ENCODE assay signal across 16 mouse cellular contexts in the genomic region with DNA sequence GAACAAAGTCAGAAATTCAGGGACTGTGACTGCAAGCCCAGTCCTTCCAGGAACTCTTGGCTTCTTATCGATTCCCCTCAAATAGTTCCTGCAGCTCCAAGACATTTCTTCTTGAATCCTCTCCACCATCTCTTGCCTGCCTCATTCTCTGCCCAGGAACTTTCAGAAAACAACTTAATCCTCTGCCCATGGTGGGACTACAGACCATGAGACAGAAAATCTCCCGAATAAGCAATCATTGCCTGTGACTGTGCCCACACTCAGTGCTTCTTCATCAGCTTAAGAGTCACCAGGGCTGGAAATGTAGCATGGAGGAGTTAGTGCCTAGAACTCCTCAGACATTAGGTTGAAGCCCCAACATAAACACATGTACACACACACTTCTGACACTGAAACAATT.
"Had no signal": no experiment of that assay in that cellular context is flagged by ENCODE, and none has a peak within 500 bp of the region (broad histone marks: within the 10 kb centered on the region; RNA-seq: fewer than 3 reads in every experiment).

No protein-coding gene starts in this region.

- H3K36me3 ChIP-seq: neural tube, embryonic 13.5 days; neural tube, embryonic 15.5 days; stomach, embryonic 15.5 days had no signal

- H3K4me1 ChIP-seq: neural tube, embryonic 13.5 days; neural tube, embryonic 15.5 days; stomach, embryonic 15.5 days had no signal

- H3K9ac ChIP-seq: neural tube, embryonic 13.5 days; neural tube, embryonic 15.5 days; stomach, embryonic 15.5 days had no signal

- H3K4me3 ChIP-seq: neural tube, embryonic 13.5 days; neural tube, embryonic 15.5 days; stomach, embryonic 15.5 days had no signal

- DNase-seq: retina, postnatal 1 day; right cerebral cortex, adult 18-20 months; right cerebral cortex, postnatal 14 days; right cerebral cortex, postnatal 25 days; right cerebral cortex, postnatal 4 days; spleen, adult 18-20 months; thymus, adult 18-20 months; thymus, adult 2 months; thymus, postnatal 14 days; thymus, postnatal 25 days; thymus, postnatal 36 days; thymus, postnatal 4 days had no signal

- H3K4me2 ChIP-seq: neural tube, embryonic 13.5 days; neural tube, embryonic 15.5 days; stomach, embryonic 15.5 days had no signal

- H3K27me3 ChIP-seq: neural tube, embryonic 13.5 days; neural tube, embryonic 15.5 days; stomach, embryonic 15.5 days had no signal

- H3K27ac ChIP-seq: neural tube, embryonic 13.5 days; neural tube, embryonic 15.5 days; stomach, embryonic 15.5 days; stomach, postnatal 0 days had no signal

- H3K9me3 ChIP-seq: neural tube, embryonic 13.5 days; neural tube, embryonic 15.5 days; stomach, embryonic 15.5 days had no signal
